Mouse (Mus musculus) heart, embryonic 14.5 days (tissue): Measurements from ENCODE around the gene Galr3. TPM values are rescaled to one million over a fixed set of nuclear protein-coding genes. Genes with fewer than 3 reads are reported as not detected.

Experiments used
- ATAC-seq: fragments of 200-750 bp; cut with Nextera tagmentation; 2 replicates; pipeline ENCODE4 v1.8.0; 2017; ENCODE audit warnings: low read depth, moderate TSS enrichment; ENCODE audit not compliant: insufficient number of reproducible peaks, insufficient read depth, low FRiP score
- H3K27ac ChIP-seq, 2 experiments: fragments of 200-500 bp in 1 of 2; fragments of 300-500 bp in 1 of 2; sonication (generic) in 1 of 2; replicated peaks in 1 of 2; 2 replicates each; pipeline ENCODE4 v1.5.1; 2012 to 2014; ENCODE audit warnings: low read depth in 2 of 2, low read length in 2 of 2, control low read depth in 1 of 2, mild to moderate bottlenecking in 1 of 2, mixed read lengths in 1 of 2; ENCODE audit not compliant: control insufficient read depth in 1 of 2, insufficient read depth in 1 of 2
- H3K27me3 ChIP-seq: fragments of 300-500 bp; sonication (generic); 2 replicates; pipeline ENCODE4 v1.6.1; 2014; ENCODE audit warnings: mild to moderate bottlenecking, low read length, control low read depth; ENCODE audit not compliant: control insufficient read depth, insufficient read depth
- H3K36me3 ChIP-seq: fragments of 300-500 bp; sonication (generic); 2 replicates; pipeline ENCODE4 v1.6.1; 2014; ENCODE audit warnings: mild to moderate bottlenecking, control low read depth, low read length, mixed read lengths; ENCODE audit not compliant: control insufficient read depth, insufficient read depth
- H3K4me1 ChIP-seq, 2 experiments: fragments of 200-500 bp in 1 of 2; fragments of 300-500 bp in 1 of 2; sonication (generic) in 1 of 2; 2 replicates each; pipeline ENCODE4 v1.6.1; 2012 to 2014; ENCODE audit warnings: low read length in 2 of 2, control low read depth in 1 of 2, mixed read lengths in 1 of 2; ENCODE audit not compliant: control insufficient read depth in 2 of 2, insufficient read depth in 2 of 2
- H3K4me2 ChIP-seq: fragments of 300-500 bp; sonication (generic); 2 replicates; pipeline ENCODE4 v1.6.1; 2014; ENCODE audit warnings: mild to moderate bottlenecking, low read length
- H3K4me3 ChIP-seq, 2 experiments: fragments of 200-500 bp in 1 of 2; fragments of 300-500 bp in 1 of 2; sonication (generic) in 1 of 2; 2 replicates each; pipeline ENCODE4 v1.5.1; 2012 to 2014; ENCODE audit warnings: low read length in 2 of 2, mild to moderate bottlenecking in 2 of 2, control low read depth in 1 of 2, low read depth in 1 of 2, moderate library complexity in 1 of 2; ENCODE audit not compliant: control insufficient read depth in 1 of 2, insufficient read depth in 1 of 2
- H3K9ac ChIP-seq: fragments of 300-500 bp; sonication (generic); 2 replicates; pipeline ENCODE4 v1.6.1; 2014; ENCODE audit warnings: mild to moderate bottlenecking, low read length
- H3K9me3 ChIP-seq: fragments of 300-500 bp; sonication (generic); 2 replicates; pipeline ENCODE4 v1.6.1; 2016; ENCODE audit warnings: low read length, control low read depth; ENCODE audit not compliant: control insufficient read depth
- WGBS: fragments of 180-500 bp; shearing (Covaris S2); extraction: QIAGEN DNeasy Blood & Tissue Kit; methylation state at CpG from one replicate; pipeline ENCODE4 v1.1.7; 2014; 5-methylcytosine and 5-hydroxymethylcytosine counted together
- polyA plus RNA-seq: library from polyadenylated mRNA; unstranded; fragments of >200 nt; fragmentation: Nextera tagmentation; extraction: Ambion mirVana; gene quantifications from 2 replicates; pipeline ENCODE4 v1.2.1, GENCODE M21; 2014

Galr3 gene
- polyA plus RNA-seq, 1 experiment from 2014 or later, result not detected

- H3K4me2 ChIP-seq, result peak overlapping the region; percentile 89
- H3K27me3 ChIP-seq, result no peaks in the 10 kb centered on the region
- no peak overlapping the region for H3K27ac ChIP-seq
- no peaks in the 10 kb centered on the region for H3K9me3 ChIP-seq
- peak overlapping the region; percentile 90; the same call in 1 of the 2 replicates for H3K9ac ChIP-seq
- no peak for ATAC-seq
- WGBS, result 70% methylated on average over 14 of the region's 14 CpGs
- no peak overlapping the region for H3K4me3 ChIP-seq
- peaks cover 50% of the 10 kb centered on the region for H3K36me3 ChIP-seq
- peaks cover 0 to 13% of the 10 kb centered on the region in 2 experiments; a peak in 2 of 4 replicates for H3K4me1 ChIP-seq
Observed at GRCm38 (mm10) chr15:79060887-79061565, 19.3 kb downstream of the Galr3 start.

GRCm38 (mm10) chr15:79062376-79063159 lies 20.9 kb downstream of the Galr3 start, which contains the start of gene Ankrd54:
TSS of gene Ankrd54 (minus strand) at chr15:79062893.
- H3K4me3 ChIP-seq, result peak within 1 kb of the TSS; percentile 77 to 93
- H3K36me3 ChIP-seq, result peaks cover 35% of the 10 kb centered on the region
- WGBS, result under 1% methylated on average over 79 of the region's 80 CpGs
- H3K4me2 ChIP-seq, result peak within 1 kb of the TSS; percentile 89
- H3K9me3 ChIP-seq, result no peaks in the 10 kb centered on the region
- no peaks in the 10 kb centered on the region for H3K27me3 ChIP-seq
- ATAC-seq, result peak; percentile 100
- peak within 1 kb of the TSS; percentile 64 to 77 for H3K27ac ChIP-seq
- H3K4me1 ChIP-seq, result peaks cover 0 to 13% of the 10 kb centered on the region in 2 experiments; a peak in 2 of 4 replicates
- H3K9ac ChIP-seq, result peak within 1 kb of the TSS; percentile 90

- WGBS, result 9% methylated on average over 14 of the region's 14 CpGs
- peak overlapping the region; percentile 68 for H3K9ac ChIP-seq
- H3K36me3 ChIP-seq, result peaks cover 28% of the 10 kb centered on the region
- peaks cover 0 to 13% of the 10 kb centered on the region in 2 experiments; a peak in 2 of 4 replicates for H3K4me1 ChIP-seq
- no peak for ATAC-seq
- H3K4me2 ChIP-seq, result peak overlapping the region; percentile 71
- H3K27me3 ChIP-seq, result no peaks in the 10 kb centered on the region
- H3K4me3 ChIP-seq, result peak overlapping the region; percentile 11 to 33; a peak in 3 of 4 replicates
- H3K9me3 ChIP-seq, result no peaks in the 10 kb centered on the region
- 0 out of 4 replicates have a peak overlapping the region, but pooled peaks of 1 of the 2 experiments have one; percentile 19 for H3K27ac ChIP-seq
Observed at GRCm38 (mm10) chr15:79063160-79063740, 21.6 kb downstream of the Galr3 start.

- Histone ChIP-seq H3K4me1 (peaks cover 2 to 13% of the 10 kb centered on the region in 2 experiments; a peak in 2 of 4 replicates), H3K9me3 (no peaks in the 10 kb centered on the region), H3K27ac (no peak overlapping the region), H3K27me3 (no peaks in the 10 kb centered on the region), H3K4me3 (no peak overlapping the region), H3K36me3 (peaks cover 8% of the 10 kb centered on the region), H3K4me2 (no peak overlapping the region), H3K9ac (no peak overlapping the region)
- 38% methylated on average over 8 of the region's 8 CpGs for WGBS
- no peak for ATAC-seq
Observed at GRCm38 (mm10) chr15:79065086-79065770, 23.5 kb downstream of the Galr3 start.

GRCm38 (mm10) chr15:79066276-79066675 lies 24.6 kb downstream of the Galr3 start:
- Histone ChIP-seq H3K9me3 (no peaks in the 10 kb centered on the region), H3K27ac (no peak overlapping the region), H3K4me1 (peaks cover 2 to 8% of the 10 kb centered on the region in 2 experiments; a peak in 2 of 4 replicates), H3K36me3 (no peaks in the 10 kb centered on the region), H3K4me3 (no peak overlapping the region), H3K4me2 (no peak overlapping the region), H3K27me3 (no peaks in the 10 kb centered on the region), H3K9ac (no peak overlapping the region)
- WGBS, result 48% methylated on average over 2 of the region's 2 CpGs
- ATAC-seq, result no peak

GRCm38 (mm10) chr15:79067631-79068030 lies 25.9 kb downstream of the Galr3 start:
- WGBS, result 29% methylated on average over 3 of the region's 3 CpGs
- H3K9me3 ChIP-seq, result no peaks in the 10 kb centered on the region
- 0 out of 4 replicates have a peak, but pooled peaks cover 0 to 2% of the 10 kb centered on the region in 2 experiments for H3K4me1 ChIP-seq
- no peak overlapping the region for H3K4me3 ChIP-seq
- no peak overlapping the region for H3K27ac ChIP-seq
- no peak overlapping the region for H3K4me2 ChIP-seq
- no peak for ATAC-seq
- H3K9ac ChIP-seq, result no peak overlapping the region
- no peaks in the 10 kb centered on the region for H3K27me3 ChIP-seq
- H3K36me3 ChIP-seq, result no peaks in the 10 kb centered on the region

- no peaks in the 10 kb centered on the region for H3K9me3 ChIP-seq
- WGBS, result 55% methylated on average over 3 of the region's 3 CpGs
- no peak overlapping the region for H3K27ac ChIP-seq
- H3K4me2 ChIP-seq, result no peak overlapping the region
- H3K36me3 ChIP-seq, result no peaks in the 10 kb centered on the region
- ATAC-seq, result no peak
- no peaks in the 10 kb centered on the region for H3K27me3 ChIP-seq
- H3K4me3 ChIP-seq, result no peak overlapping the region
- H3K4me1 ChIP-seq, result 0 out of 4 replicates have a peak, but pooled peaks cover 0 to 2% of the 10 kb centered on the region in 2 experiments
- H3K9ac ChIP-seq, result no peak overlapping the region
Observed at GRCm38 (mm10) chr15:79068416-79068815, 26.7 kb downstream of the Galr3 start.
